Mouse (Mus musculus): ENCODE data around the gene Slc26a5.

Slc26a5 gene

DNA sequence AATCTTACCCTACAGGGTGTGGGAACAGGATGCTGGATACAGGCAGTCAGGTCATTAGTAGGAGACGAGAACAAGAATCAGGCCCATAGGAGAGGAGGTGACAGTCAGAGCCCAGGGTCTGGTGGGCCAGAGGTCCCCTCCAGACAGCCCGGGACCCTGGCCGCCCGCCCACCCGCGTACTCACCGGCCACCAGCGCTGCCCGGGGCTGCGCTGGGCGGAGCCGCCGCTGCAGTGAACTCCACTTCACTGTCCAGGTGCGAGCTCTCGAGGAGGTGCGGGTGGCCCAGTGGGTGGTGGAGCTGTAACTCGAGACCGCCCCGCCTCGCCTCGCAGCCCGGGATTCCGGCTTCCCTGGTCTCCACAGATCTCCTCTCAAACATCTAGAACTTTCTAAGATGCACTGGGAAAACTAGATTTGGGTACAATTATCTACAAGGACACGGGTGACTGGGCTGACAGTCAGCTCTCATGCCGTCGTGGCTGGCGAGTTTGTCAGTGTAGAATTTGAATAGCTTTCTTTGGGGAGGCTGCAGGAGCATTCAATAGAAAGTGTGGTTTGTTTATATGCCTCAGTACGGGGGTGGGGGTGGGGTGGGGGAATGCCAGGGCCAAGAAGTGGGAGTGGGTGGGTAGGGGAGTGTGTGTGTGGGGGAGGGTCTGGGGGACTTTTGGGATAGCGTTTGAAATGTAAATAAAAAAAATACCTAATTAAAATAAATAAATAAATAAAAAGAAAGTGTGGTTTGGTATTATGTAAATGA, at the start of gene Slc26a5:
Gene Slc26a5, minus strand, starts transcription at position 259 of the 762 bp plus-strand sequence.
- peak; percentile 7 for DNase-seq

DNA sequence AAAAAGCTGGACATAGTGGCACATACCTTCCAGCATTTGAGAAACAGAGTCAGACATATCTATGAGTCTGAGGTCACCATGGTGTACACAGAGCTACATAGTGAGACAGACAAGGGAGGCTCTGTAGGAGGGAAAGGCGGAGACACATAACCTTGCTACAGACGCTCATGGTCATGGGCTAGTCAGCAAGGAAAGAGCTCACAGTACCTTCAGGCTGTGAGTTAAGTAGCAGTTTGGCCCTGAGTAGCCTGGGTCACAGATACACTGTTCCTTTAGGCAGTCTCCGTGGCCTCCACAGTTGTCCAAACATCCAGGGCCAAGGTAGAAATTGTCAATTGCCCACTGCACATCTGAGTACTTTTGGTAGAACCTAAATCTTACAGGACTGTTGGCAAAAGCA, 49.4 kb upstream of the Slc26a5 start:
- no peak for DNase-seq

DNA sequence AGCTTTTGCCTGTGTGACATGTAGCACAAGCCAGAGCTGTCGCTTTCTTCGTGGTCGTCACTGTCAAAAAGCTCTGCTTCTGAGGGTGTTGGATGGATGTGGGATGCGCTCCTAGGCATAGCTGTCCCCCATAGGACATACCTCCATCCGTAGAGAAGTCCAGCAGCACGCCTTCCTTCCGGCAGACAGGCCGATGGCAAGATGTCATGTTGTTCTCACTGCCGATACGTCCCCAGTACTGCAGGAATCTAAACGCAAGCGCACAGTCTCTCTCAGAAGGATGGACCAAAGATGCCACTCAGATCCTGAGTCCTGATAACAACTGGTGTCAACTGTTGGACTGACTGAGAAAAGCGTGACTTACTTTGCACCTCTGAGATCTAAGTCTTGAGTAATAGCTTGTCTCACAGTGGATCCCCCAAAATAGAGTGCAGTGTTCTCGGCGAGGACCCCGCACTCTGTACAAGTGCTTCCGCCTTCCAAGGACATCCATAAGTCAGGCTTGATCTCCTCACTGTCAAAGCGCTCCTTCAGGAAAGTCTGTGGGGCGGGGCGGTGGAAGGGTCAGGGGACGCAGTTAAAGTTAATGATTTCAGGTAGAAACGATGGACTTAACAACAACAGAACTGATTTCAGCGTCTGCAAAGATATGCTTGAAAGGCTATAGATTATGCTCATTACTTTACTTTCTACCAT, 47.6 kb upstream of the Slc26a5 start:
- DNase-seq = no peak

DNA sequence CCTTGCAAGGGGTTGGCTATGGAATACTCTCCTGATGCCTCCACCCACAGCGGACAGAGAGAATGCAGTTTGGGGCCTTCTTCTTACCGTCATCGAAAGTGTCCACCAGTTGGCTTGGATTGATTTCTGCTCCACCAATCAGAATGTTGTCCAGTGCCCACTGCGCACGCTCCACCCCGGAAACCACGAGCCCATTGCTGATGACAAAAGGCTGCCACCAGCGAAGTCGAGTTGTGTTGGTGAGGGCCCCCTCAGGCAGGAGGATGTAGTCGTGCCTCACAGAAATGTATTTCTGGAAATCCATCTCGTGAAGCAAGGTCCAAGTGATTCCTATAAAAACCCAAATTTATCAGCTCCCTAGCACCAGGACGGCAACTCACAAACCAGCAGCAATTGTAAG, 45.3 kb upstream of the Slc26a5 start:
- DNase-seq = no peak

DNA sequence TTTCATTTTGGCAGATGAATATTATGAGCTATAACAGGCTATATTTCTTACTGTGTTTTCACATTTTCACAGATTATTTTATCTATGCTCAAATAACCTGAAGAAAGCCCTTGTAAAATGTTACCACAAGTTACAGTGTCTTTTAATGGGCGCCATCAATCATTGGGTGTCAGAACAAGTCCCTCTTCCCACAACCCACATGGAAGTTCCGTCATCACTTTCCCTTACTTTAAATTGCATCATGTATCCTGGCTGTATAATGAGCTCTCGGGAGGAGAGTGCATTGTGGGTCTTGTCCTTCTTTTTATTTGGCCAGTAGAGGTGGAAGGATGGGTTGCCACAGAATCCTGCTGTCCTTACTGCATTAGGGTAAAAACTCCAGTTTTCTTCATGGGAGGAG, 44.3 kb upstream of the Slc26a5 start:
- DNase-seq = no peak

DNA sequence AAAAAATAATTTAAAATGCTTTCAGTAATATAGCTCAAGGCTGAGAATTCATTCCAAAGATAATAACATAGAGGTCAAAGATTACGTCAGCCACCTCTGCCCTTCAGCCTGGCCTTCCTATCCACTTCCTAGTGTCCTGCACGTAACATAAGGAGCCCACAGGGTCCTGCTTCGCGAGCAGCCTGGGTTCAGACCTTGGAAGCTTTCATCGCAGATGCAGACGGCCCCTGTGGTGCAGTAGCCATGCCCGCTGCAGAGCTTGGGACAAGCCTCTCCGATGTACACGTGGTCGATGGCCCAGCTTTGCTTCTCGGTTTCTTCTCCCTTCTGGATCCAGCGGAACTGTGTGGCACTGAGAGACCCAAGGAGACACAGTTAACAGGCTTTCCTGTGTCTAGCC, 36.0 kb upstream of the Slc26a5 start:
- DNase-seq = no peak

DNA sequence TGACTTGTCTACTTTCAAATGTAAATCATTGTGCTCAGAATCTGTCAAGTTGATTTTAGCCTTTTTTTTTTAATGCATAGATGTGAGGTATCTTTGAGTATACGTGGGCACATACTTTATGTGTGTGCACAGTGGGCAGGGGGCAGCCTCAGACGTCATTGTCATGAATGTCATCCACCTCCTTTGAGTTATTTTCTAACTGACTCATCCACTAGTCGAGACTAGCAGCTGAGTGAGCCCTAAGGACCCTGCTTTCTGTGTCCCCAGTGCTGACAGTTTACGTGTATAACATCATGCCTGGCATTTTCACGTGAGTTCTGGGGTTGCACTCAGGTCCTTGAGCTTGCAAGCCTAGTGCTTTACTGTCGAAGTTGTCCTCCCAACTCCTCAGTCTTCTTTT, 35.5 kb upstream of the Slc26a5 start:
- DNase-seq = no peak

DNA sequence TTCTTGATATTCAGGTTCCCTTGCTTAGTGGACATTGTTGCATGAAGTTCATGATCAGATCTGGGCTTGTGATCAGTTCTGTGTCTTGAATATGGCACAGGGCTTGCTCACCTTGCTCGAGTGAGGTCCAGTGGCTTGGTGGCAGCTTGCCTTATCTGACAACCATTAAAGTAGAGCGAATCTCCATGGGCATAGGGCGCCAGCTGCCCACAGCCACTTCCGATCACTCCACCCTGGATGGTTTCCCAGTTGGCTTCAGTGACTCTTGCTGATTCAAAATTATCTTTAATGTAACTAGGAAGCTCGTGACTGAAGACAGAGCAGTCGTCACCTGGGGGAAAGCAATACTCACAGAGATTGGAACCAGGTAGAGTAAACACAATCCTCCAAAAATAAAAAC, 33.5 kb upstream of the Slc26a5 start:
- DNase-seq = no peak

DNA sequence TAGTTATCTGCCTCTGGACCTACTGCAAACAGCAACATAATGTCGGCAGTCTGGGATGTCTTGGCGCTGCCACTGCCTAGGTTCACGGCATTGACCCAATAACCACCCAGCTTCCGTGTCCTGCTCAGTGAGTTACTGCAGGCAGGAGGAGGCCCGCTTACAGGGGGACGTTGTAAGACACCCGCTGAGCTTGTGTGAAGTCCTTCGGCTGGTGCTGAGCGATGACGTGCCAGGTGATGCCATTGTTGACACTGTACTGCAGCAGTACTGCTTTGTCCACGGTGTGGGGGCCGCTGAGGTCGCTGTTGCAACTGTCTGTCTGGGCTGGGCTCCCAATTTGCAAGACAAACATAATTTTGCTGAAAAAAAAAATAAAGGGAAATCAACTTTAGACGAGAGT, 31.2 kb upstream of the Slc26a5 start:
- DNase-seq = no peak

DNA sequence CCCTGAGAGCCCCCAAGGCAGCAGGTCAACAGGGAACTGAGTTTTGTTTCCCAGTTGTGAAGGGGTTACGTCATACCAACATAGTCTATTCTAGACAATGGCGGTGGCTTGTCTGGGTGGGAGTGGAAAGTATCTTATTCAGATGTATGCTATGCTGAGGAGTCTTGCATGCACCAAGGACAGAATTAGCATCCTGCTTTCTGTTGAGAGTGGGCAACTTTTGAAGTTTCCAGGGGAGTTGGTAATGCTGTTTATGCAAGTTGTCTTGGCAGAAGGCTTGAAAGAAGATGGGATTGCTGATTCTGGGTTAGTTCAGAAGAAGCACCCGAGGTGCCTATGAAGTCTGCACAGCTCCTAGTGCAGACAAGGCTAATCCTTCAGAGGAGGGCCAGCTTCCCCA, 28.8 kb upstream of the Slc26a5 start:
- no peak for DNase-seq

DNA sequence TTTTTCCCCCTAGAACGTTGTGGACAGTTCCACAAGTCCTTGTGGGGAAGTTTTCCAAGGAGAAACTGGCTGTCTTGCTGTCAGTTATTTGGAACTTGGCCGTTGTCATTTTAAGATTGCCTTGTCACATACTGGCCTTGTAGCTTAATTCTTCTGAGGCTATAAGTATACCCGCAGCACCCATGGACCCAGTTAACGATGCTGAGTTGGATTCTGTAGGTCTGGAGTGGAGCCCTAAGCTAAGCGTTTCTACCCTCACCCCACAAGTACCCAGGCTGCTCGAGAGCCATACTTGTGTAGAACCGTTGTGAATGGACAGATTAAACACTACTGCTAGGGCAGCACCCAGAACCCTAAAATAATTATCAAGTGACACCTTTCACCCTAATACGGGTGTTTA, 1.3 kb upstream of the Slc26a5 start:
- no peak for DNase-seq

DNA sequence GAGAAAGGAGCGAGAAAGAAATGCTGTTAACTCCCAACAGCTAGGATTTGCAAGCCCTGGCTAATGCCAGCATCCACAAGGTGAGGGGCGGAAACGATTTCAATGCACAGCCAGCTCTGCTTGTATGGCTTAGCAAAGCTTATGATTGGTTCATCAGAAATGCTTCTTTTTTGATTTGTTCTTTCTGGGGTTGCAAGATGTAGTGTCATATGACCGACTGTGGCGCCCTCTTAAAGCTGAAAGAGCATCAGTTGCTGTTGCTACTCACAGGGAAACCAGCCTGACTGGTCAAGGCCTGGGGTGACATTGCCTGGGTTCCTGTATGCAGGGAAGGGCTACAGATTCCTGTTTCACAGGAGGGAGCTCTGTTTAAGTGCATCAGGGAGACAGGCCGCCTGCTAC, 908 bp upstream of the Slc26a5 start:
- no peak for DNase-seq

DNA sequence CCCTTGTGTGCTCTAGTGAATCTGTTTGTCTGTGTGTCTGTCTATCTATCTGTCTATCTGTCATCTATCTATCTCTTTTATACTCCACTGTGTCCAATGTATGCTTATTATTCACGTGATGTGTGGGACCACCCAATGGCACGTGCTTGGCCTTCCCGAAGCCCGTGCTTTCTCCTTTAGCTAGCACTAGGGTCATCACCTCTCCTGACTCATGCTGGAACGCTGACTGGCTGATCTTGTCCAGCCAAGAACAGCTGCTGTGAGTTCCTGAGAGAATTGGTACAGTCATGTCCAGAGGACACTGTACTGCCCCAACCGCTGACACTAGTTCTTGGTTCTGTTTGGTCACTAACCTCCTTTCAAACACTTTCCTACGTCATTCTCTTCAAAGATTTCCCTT, 6.8 kb downstream of the Slc26a5 start:
- DNase-seq = no peak

DNA sequence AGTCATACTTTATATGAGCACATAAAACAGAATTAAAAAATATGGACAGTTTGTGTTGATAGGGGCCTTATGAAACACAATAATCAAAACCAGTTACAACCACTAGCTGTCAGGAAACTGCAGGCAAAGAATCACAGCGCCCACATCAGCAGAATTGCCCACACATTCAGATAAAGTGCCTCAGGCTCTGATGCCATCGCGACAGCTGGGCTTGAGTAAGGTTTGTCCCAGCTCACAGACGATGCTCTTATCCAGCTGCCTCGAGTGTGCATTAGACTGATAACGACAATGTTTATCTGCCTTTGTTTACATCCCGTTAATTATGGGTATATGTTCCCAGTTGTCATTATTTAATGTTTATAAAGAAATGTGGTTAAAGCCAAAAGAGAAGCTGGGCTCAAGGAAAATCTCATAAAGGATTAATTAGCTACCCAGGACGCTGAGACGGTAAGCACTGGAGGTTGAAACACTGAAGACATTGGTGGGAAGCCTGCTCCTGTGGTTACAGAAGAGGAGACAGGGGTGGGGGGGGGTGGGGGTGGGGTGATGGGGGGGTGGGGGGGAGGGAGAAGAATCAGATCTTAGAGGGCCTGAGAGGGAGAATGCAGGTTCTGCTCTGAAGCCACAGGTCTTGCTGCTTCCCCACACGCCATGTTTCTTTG, 13.6 kb downstream of the Slc26a5 start:
- no peak for DNase-seq

DNA sequence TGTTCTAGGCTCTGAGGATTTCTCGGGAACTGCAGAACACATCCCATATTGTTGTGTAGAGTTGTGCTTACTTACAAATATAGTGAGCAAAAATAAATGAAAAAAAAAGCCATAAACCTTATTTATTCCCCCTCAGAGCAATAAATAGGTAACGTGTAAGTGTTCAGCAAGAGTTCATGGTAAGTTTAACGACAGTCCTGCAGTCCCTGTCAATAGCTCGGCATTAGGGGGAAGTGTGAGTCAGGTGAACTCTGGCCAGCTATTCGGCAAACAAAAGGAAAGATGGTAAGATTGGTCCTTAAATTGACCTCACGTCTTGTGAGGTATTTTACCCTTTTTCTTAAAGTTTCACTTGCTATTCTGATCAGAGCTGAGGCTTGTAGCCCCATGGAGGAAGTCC, 18.0 kb downstream of the Slc26a5 start:
- no peak for DNase-seq

DNA sequence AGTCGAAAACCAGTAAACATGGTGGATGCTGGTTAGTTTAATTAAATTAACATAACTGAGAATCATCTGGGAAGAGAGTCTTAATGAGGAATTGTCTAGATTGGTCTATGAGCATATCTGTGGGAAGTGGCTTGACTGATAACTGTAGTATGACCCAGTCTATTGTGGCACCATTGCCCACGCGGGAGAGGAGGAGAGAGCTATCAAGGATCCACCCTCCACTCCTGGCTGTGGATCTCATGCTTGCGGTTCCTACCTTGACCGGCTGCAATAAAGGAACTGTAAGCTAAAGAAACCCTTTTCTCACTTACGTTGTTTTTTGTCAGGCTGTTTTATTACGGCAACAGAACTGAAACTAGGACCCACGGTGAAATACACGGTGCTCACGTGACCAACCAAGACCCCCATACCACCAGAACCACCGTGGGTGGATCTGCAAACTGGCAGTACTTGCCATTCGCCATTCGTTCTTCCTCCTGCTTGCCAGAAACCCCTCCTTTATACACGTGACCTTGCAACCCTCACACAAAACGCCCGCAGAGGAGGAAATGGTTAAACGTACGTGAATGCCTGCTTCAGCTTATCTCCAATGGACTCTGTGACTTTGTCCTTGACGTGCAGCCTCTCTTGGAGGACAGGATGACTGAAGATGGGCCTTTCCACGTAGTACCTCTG, 18.7 kb downstream of the Slc26a5 start:
- DNase-seq = no peak

DNA sequence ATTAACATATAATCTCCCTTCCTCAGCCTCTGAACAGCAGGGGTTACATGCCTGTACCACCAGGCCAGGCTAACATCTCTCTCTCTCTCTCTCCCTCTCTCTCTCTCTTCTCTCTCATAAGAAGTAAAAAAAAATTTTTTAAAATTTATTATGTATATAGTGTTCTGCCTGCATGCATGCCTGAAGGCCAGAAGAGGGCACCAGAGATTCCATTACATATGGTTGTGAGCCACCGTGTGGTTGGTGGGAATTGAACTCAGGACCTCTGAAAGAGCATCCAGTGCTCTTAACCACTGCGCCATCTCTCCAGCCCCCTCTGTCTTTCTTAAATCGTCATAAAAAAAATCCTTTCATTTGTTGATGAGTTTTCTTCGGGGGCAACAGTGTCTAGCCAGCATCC, 20.7 kb downstream of the Slc26a5 start:
- no peak for DNase-seq

DNA sequence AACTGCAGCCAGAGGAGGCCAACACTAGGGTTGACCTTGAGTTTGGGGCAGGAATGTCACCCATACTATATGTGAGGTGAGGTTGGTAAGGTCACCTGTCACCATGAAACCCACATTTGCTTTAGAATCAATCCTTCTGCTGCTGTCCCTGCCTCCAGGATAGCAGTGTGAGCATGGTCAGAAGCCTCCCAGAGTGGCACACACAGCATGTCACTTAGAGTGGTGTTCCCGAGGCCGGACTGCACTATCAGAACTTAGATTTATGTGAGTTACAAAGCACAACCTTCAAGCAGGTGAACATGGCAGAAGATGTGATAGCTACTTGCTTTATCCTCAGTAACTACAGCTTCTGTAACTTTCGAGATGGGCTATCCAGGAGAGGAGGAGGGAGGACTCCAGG, 33.6 kb downstream of the Slc26a5 start:
- no peak for DNase-seq

DNA sequence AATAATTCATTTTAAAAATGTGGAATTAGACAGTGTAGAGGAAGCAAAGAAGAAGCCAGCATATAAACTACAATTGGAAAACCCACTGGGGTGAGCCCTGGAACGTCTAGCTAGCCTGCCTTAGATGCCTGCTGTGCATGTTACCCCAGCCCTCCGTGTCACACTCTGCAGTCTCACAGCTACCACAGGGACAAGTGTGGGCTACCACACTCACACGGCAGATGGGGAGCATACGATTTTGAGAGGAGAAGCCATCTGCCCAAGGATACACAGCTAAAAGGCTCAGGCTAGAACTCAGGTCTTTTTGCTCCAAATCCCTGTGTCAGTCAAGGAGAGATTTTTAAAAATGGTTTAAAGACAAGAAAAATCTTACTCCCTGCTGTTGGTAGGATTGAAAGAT, 36.5 kb downstream of the Slc26a5 start:
- DNase-seq = no peak

DNA sequence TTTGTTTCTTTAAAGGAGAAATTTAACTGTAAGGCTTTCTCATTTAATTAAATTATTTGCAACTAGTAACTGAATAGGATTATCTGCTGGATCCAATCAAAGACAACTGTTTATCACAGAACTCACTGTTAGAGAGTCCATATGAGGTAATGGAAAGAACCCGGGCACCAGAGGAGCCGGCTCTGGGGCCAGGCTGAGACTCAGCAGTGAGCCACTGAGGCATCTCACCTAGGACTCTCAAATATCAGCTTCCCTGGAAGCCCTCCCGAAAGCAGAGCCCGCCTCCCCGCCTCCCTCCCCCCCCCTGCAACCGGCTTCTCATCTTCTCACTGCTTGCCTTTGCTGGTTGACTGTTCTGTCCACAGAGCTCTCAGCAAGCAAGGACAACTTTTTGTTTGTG, 37.8 kb downstream of the Slc26a5 start:
- no peak for DNase-seq

DNA sequence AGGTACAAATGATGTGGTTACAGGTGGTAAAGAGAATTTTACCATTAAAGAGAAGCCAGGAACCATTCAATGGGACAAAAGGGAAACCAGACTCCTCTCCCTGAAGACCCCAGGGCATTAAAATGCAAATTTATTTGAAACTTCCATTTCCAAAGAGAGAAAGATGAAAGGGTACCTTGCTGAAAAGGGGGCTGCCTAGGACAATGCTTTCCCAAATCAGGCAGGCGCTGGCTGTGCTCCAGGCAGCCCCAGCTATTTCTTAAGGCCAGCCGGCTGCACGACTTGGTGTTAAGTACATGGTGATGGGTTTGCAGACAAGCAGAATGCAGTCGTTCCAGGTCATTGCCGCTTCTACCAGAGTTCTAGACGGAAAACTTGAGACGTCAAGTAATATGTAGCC, 39.0 kb downstream of the Slc26a5 start:
- no peak for DNase-seq

DNA sequence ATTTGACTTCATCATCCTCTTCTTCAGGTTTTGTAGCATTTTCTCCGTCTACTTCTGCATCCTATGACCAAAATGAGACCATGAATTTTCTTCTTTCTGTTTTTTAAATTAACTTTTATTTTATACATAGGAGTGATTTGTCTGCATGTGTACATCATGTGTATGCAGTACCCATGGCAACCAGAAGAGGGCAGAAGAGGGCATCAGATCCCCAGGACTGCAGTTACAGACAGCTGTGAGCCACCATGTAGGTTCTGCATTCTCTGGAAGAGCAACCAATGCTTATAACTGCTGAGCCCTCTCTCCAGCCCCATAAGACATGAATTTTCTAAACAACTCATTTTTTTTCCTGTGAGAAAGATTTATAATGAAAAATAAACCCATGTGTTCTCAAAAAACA, 51.4 kb downstream of the Slc26a5 start:
- DNase-seq = peak; percentile 14

DNA sequence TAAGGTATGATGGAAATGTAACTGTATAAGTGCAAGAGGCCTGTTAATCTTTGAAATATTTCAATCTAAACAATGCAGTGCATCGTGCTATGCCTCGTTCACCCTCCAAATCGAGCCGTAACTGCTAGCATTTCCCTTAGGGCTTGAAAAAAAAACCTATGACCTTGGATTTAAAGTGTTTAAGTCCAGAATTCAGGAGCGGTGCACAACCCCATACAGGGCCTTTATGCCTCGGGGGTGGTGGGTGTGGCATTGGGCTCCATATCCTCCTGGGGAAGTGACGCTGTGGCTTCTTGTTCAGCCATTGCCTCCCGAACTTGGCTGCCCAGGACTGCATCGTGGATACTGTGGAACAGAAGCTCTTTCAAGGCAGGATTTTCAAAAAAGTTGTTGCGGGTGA, 54.5 kb downstream of the Slc26a5 start:
- DNase-seq = no peak

DNA sequence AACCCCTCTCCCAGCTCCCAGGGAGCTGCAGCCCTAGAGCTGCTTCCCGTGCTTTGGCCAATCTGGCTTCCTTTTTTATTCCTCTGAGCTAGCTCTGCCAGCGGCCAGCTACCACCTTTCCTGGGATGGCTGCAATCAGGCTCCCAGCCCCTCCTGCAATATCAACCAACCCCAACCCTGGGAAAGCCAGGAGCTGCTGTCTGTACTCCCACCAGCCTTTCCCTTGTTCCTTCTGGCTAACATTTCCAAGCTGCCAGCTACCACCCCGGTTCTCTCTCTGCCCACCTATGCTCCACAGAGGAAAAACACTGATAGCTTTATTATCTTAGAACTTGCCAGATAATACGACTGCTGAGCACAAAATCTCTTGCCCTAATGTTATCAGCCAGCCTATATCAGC, 60.6 kb downstream of the Slc26a5 start:
- DNase-seq = no peak
